12 mouse cellular contexts compared by ENCODE assay signal in the genomic region with DNA sequence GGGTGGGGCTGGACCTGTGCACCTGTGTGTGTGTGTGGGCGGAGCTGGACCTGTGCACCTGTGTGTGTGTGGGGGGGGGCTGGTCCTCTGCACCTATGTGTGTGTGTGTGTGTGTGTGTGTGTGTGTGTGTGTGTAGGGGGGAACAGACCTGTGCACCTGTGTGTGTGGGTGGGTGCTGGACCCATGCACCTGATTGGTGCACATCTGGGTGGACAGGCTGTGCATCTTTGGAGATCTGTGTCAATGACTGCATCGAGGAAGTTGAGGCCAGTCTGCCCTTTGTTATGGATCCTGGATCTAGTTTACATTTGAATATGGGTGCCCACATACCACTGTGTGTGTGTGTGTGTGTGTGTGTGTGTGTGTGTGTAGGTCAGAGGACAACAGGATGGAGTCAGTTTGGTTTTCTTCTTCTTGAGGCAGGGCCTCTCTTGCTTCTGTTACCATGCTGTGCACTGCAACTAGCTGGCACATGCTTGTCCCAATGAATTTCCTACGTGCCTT.
"Had no signal": no experiment of that assay in that cellular context is flagged by ENCODE, and none has a peak within 500 bp of the region (broad histone marks: within the 10 kb centered on the region; RNA-seq: fewer than 3 reads in every experiment).

No protein-coding gene starts in this region.

- H3K36me3 ChIP-seq: intestine, embryonic 15.5 days; liver, embryonic 15.5 days; neural tube, embryonic 13.5 days; stomach, embryonic 15.5 days had no signal

- H3K27me3 ChIP-seq: intestine, embryonic 15.5 days; liver, embryonic 15.5 days; neural tube, embryonic 13.5 days; stomach, embryonic 15.5 days had no signal

- H3K4me2 ChIP-seq: intestine, embryonic 15.5 days; liver, embryonic 11.5 days; liver, embryonic 15.5 days; neural tube, embryonic 13.5 days; stomach, embryonic 15.5 days had no signal

- H3K4me1 ChIP-seq: intestine, embryonic 15.5 days; liver, embryonic 15.5 days; neural tube, embryonic 13.5 days; stomach, embryonic 15.5 days had no signal

- DNase-seq: kidney, adult 9 months; kidney, postnatal 10 days; kidney, postnatal 4 days; lung, adult 2 months; retina, postnatal 1 day; thymus, postnatal 4 days had no signal

- H3K27ac ChIP-seq: intestine, embryonic 15.5 days; layer of hippocampus, adult 2 months; liver, embryonic 15.5 days; neural tube, embryonic 13.5 days; stomach, embryonic 15.5 days had no signal

- H3K9ac ChIP-seq: intestine, embryonic 15.5 days; liver, embryonic 15.5 days; neural tube, embryonic 13.5 days; stomach, embryonic 15.5 days had no signal

- H3K9me3 ChIP-seq: intestine, embryonic 15.5 days; liver, embryonic 15.5 days; neural tube, embryonic 13.5 days; stomach, embryonic 15.5 days had no signal

- ATAC-seq: intestine, embryonic 15.5 days had no signal

- H3K4me3 ChIP-seq: intestine, embryonic 15.5 days; layer of hippocampus, adult 2 months; liver, embryonic 15.5 days; neural tube, embryonic 13.5 days; stomach, embryonic 15.5 days had no signal
